Mouse (Mus musculus): ENCODE measurements around the gene Fndc1. TPM values are rescaled to one million over a fixed set of nuclear protein-coding genes. Genes with fewer than 3 reads are reported as not detected.

The Fndc1 gene
- polyA plus RNA-seq, 1 experiment = not detected

DNA sequence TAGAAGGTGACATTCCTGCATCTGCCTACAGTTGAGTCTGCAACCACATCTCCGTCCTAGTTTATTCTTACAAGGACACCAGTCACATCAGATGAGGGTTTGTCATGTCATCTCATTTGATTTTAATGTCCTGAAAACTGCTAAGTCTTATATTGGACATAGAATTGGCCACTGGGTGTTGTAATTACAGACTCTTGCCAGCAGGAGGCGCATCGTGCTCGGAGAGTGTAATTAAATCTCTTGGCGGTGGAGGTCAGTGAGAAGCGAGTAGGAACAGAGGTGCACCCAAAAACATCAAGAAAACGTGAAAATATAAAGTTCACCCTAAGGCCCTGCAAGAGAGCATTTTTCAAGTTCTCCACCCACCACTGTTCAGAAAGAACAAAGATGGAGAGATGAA, 37.6 kb upstream of the Fndc1 start:
- TF ChIP-seq FLI1 (IDR thresholded peaks at IDR 0.05; ENCODE audit: low read length) (no peak), GATA1 (IDR thresholded peaks at IDR 0.05; ENCODE audit: borderline replicate concordance, low read length) (no peak)
- Histone ChIP-seq H3K4me1 (peaks cover 6% of the 10 kb centered on the region; the same call in 1 of the 2 replicates), H3K9me3 (no peaks in the 10 kb centered on the region), H3K36me3 (replicated peaks; ENCODE audit: low read length) (no peaks in the 10 kb centered on the region), H3K27me3 (replicated peaks) (peaks cover 2% of the 10 kb centered on the region), H3K4me3 (replicated peaks) (no peak overlapping the region)

DNA sequence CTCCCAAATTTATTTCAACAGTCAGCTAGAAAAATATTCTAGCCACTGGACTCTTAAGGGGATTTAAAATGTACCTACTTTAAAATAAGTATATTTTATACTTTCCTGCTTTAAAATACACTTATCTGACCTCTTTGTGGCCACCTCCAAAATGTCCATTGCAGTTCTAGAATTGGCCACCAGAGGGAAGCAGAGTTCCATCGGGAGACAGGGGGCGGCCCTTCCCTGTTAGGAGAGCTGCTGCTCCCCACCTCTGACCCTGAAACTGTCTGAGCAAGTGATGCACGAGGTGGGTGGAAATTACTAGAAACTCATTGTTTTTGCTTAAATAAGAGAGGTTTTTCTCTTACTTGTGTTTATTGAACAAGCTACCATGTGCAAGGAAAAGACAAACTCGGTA, 36.6 kb upstream of the Fndc1 start:
- TF ChIP-seq GATA1 (IDR thresholded peaks at IDR 0.05; ENCODE audit: borderline replicate concordance, low read length) = no peak
- TF ChIP-seq FLI1 (IDR thresholded peaks at IDR 0.05; ENCODE audit: low read length) = no peak
- Histone ChIP-seq H3K27me3 (replicated peaks) (peaks cover 4% of the 10 kb centered on the region), H3K9me3 (no peaks in the 10 kb centered on the region), H3K4me3 (replicated peaks) (no peak overlapping the region), H3K4me1 (peaks cover 3% of the 10 kb centered on the region; the same call in 1 of the 2 replicates), H3K36me3 (replicated peaks; ENCODE audit: low read length) (no peaks in the 10 kb centered on the region)

DNA sequence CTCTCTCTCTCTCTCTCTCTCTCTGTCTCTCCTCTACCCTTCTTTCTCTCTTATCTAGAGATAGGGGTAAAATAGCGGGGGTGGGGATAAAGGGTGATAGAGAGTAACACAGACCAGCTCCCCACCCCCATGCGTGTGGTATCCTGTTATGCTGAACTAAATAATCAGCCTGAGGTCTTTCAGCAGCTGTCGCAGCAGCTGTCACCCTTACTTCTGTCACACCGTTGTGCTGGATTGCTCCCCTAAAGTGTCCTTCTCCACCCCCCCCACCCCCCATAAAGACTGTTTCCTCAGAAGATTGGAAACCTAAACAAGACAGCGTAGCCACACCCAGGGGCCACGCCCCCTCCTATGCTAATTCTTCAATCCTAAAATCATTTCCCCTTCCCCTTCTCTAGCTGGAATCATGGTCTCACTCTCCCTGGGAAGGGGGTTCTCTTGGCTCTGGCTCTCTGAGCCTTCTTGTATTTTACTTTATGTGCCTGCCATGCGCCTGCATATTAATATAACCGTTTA, 33.8 kb upstream of the Fndc1 start:
- TF ChIP-seq GATA1 (IDR thresholded peaks at IDR 0.05; ENCODE audit: borderline replicate concordance, low read length) = no peak
- TF ChIP-seq FLI1 (IDR thresholded peaks at IDR 0.05; ENCODE audit: low read length) = no peak
- Histone ChIP-seq H3K36me3 (replicated peaks; ENCODE audit: low read length) (no peaks in the 10 kb centered on the region), H3K4me1 (no peaks in the 10 kb centered on the region), H3K27me3 (replicated peaks) (peaks cover 2% of the 10 kb centered on the region), H3K4me3 (replicated peaks) (no peak overlapping the region), H3K9me3 (peaks cover 2% of the 10 kb centered on the region; the same call in 1 of the 2 replicates)

DNA sequence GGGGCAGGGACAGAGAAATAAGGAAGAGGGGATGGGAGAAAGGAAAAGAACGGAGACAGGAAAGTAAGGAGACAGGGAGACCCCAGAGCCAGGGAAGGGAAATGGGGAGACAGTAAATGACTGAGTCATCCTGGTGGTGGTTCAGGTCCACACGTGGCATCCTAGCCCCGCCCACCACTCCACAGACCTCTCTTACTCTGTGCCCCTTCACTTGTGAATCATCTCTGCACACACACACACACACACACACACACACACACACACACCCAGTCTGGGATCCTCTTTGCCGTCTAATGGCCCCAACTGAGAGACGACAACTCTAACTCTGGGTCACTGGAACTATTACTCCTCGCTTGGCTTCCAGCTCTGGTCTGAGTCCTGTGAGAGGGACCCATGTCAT, 30.6 kb upstream of the Fndc1 start:
- no peaks in the 10 kb centered on the region for H3K36me3 ChIP-seq (replicated peaks; ENCODE audit: low read length)
- peaks cover 2% of the 10 kb centered on the region for H3K27me3 ChIP-seq (replicated peaks)
- H3K4me3 ChIP-seq (replicated peaks) = no peak overlapping the region
- peaks cover 23% of the 10 kb centered on the region for H3K9me3 ChIP-seq
- TF ChIP-seq FLI1 (IDR thresholded peaks at IDR 0.05; ENCODE audit: low read length) (no peak), GATA1 (IDR thresholded peaks at IDR 0.05; ENCODE audit: borderline replicate concordance, low read length) (no peak)
- H3K4me1 ChIP-seq = no peaks in the 10 kb centered on the region

DNA sequence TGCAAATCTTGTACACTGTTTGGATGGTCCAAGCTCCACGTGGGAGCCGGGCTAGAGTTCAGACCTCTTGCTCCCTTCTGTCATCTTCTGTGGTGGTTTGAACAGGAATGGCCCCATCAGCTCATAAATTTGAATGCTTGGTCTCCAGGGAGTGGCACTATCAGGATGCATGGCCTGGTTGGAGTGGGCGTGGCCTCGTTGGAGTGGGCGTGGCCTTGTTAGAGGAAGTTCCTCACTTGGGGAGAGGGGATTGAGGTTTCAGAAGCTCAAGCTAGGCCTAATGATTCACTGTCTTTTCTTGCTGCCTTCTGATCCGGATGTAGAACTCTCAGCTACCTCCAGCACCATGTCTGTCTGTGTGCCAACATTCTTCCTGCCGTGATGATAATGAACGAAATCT, 28.7 kb upstream of the Fndc1 start:
- H3K27me3 ChIP-seq (replicated peaks) = peaks cover 2% of the 10 kb centered on the region
- TF ChIP-seq GATA1 (IDR thresholded peaks at IDR 0.05; ENCODE audit: borderline replicate concordance, low read length) (no peak), FLI1 (IDR thresholded peaks at IDR 0.05; ENCODE audit: low read length) (no peak)
- peaks cover 23% of the 10 kb centered on the region for H3K9me3 ChIP-seq
- no peaks in the 10 kb centered on the region for H3K4me1 ChIP-seq
- no peaks in the 10 kb centered on the region for H3K36me3 ChIP-seq (replicated peaks; ENCODE audit: low read length)
- no peak overlapping the region for H3K4me3 ChIP-seq (replicated peaks)

DNA sequence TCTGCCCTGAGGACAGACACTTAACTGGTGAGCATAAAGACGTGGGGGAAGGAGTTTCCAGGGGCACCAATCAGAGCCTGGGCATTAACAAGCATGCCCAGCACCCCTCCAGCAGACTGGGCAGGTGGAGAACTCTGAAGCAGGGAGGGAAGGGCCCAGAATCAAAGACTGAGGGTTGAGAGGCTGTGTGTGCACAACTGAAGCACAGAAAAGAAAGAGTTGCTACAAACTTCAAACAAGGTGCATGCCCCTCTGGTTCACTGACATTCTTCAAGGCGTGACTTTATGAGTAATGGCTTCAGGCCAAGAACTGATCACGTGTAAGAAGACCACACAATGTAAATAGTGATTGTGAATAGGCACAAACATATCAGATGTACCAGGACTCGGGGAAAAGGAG, 24.9 kb upstream of the Fndc1 start:
- TF ChIP-seq FLI1 (IDR thresholded peaks at IDR 0.05; ENCODE audit: low read length) = no peak
- no peak for TF ChIP-seq GATA1 (IDR thresholded peaks at IDR 0.05; ENCODE audit: borderline replicate concordance, low read length)

DNA sequence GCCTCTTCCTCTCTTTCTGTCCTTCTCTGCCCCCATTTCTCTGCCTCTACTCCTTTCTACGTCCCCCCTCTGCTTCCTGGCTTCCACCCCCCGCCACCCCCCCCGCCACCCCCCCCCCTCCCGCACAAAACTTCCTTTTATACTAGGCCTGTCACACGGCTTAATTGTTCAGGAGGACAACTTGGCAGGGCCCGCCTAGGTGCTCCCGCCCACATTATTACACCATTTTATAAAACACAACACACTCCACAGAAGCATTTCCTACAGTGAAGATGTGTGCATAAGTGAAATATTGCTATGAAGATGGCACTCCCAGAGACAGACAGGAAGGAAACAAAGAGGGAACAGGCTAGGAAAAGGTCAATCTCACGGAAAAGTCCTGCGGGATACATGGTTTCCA, 24.4 kb upstream of the Fndc1 start:
- peaks cover 23% of the 10 kb centered on the region for H3K9me3 ChIP-seq
- no peak overlapping the region for H3K4me3 ChIP-seq (replicated peaks)
- TF ChIP-seq GATA1 (IDR thresholded peaks at IDR 0.05; ENCODE audit: borderline replicate concordance, low read length) = no peak
- no peak for TF ChIP-seq FLI1 (IDR thresholded peaks at IDR 0.05; ENCODE audit: low read length)
- H3K27me3 ChIP-seq (replicated peaks) = no peaks in the 10 kb centered on the region
- H3K36me3 ChIP-seq (replicated peaks; ENCODE audit: low read length) = no peaks in the 10 kb centered on the region
- H3K4me1 ChIP-seq = no peaks in the 10 kb centered on the region

More for the DNA sequence above, 24.9 kb upstream of the Fndc1 start:
- Histone ChIP-seq H3K4me1 (no peaks in the 10 kb centered on the region), H3K4me3 (replicated peaks) (no peak overlapping the region), H3K9me3 (peaks cover 23% of the 10 kb centered on the region), H3K36me3 (replicated peaks; ENCODE audit: low read length) (no peaks in the 10 kb centered on the region), H3K27me3 (replicated peaks) (no peaks in the 10 kb centered on the region)

DNA sequence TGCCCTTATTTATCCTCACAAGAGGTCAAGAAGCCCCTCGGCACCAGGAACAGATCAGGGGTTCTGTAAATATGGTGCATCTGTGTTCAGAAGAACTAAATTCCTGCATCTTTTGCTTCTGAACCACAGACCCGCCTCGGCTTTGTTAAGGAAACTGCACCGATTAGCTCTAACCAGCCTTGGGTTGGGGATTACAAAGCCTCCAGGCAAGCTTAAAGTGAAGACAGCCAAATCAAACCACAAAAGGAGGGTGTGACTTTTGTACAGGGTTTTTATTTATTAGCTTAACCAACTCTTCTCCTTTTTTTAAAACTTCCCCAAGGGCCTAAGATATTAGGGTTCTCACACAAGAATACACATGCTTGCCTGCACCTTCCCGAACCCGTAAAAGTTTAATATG, 23.1 kb upstream of the Fndc1 start:
- peaks cover 15% of the 10 kb centered on the region for H3K9me3 ChIP-seq
- H3K4me1 ChIP-seq = no peaks in the 10 kb centered on the region
- H3K27me3 ChIP-seq (replicated peaks) = no peaks in the 10 kb centered on the region
- TF ChIP-seq GATA1 (IDR thresholded peaks at IDR 0.05; ENCODE audit: borderline replicate concordance, low read length) (no peak), FLI1 (IDR thresholded peaks at IDR 0.05; ENCODE audit: low read length) (no peak)
- H3K4me3 ChIP-seq (replicated peaks) = no peak overlapping the region
- H3K36me3 ChIP-seq (replicated peaks; ENCODE audit: low read length) = no peaks in the 10 kb centered on the region

DNA sequence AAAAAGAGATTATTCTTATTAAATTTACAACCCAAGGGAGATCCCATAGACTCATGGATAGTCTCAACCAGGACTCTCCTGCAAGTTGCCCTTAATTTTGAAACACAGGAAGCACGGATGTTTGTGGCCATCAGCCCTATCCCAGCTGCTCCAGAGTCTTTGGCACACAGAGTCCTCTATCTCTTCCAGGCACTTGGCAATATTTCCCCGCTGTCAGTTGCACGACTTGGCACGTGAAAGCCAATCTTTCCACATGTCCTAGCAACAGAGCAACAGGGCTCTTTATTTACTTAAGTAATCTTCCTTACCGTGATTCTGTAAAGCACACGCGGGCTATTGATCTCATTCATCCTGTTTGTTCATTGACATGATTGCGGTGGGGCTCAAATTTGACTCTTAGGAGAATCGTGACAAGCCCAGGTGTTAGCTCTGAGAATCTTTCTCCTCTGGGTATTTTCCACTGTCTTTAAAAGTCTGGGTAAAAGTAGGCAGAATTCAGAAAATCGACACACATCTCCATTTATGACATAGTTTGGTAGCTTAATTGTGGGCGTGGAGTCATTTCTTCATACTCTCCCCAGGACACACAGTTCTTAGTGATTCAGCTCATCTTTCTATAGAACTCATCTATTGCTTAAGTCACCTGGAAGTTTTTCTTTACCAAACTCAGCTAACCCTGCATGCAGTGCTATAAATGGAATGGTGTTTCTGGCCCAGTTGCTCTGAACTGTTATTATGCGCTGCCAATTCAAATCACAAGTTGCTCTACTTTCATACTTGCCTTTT, 13.6 kb upstream of the Fndc1 start:
- no peaks in the 10 kb centered on the region for H3K36me3 ChIP-seq (replicated peaks; ENCODE audit: low read length)
- H3K27me3 ChIP-seq (replicated peaks) = no peaks in the 10 kb centered on the region
- peaks cover 22% of the 10 kb centered on the region for H3K9me3 ChIP-seq
- no peak for TF ChIP-seq FLI1 (IDR thresholded peaks at IDR 0.05; ENCODE audit: low read length)
- no peak for TF ChIP-seq GATA1 (IDR thresholded peaks at IDR 0.05; ENCODE audit: borderline replicate concordance, low read length)
- no peaks in the 10 kb centered on the region for H3K4me1 ChIP-seq
- H3K4me3 ChIP-seq (replicated peaks) = no peak overlapping the region

DNA sequence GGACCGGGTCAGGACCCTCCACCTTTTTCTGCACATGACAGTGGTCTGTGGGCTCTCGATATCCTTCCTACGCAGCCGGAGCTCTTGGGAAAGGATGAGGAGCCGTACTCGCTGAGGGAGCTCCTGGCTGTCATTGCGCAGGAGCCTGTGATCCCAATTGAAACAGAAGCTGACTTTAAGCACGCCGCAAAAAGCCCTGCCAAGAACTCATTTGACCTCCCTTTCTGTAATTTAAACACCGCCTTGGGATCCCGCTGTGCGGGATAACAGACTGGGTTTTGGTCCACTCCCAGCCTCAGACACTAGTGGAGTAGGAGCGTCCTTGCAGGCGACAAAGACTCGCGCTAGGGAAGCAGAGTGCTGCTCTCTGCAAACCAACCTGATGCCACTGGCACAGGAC, 484 bp upstream of the Fndc1 start:
- peaks cover 46% of the 10 kb centered on the region for H3K27me3 ChIP-seq (replicated peaks)
- H3K4me1 ChIP-seq = peaks cover 15% of the 10 kb centered on the region
- H3K4me3 ChIP-seq (replicated peaks) = no peak overlapping the region
- no peaks in the 10 kb centered on the region for H3K9me3 ChIP-seq
- H3K36me3 ChIP-seq (replicated peaks; ENCODE audit: low read length) = no peaks in the 10 kb centered on the region
- no peak for TF ChIP-seq FLI1 (IDR thresholded peaks at IDR 0.05; ENCODE audit: low read length)
- TF ChIP-seq GATA1 (IDR thresholded peaks at IDR 0.05; ENCODE audit: borderline replicate concordance, low read length) = no peak

Data from megakaryocyte, embryonic 14.5 days (primary cell).